Mouse (Mus musculus): ENCODE data around the gene Kif21a. TPM values are rescaled to one million over a fixed set of nuclear protein-coding genes. Genes with fewer than 3 reads are reported as not detected.

Kif21a gene
- polyA plus RNA-seq, 1 experiment from 2014 or later = 4.9 TPM

DNA sequence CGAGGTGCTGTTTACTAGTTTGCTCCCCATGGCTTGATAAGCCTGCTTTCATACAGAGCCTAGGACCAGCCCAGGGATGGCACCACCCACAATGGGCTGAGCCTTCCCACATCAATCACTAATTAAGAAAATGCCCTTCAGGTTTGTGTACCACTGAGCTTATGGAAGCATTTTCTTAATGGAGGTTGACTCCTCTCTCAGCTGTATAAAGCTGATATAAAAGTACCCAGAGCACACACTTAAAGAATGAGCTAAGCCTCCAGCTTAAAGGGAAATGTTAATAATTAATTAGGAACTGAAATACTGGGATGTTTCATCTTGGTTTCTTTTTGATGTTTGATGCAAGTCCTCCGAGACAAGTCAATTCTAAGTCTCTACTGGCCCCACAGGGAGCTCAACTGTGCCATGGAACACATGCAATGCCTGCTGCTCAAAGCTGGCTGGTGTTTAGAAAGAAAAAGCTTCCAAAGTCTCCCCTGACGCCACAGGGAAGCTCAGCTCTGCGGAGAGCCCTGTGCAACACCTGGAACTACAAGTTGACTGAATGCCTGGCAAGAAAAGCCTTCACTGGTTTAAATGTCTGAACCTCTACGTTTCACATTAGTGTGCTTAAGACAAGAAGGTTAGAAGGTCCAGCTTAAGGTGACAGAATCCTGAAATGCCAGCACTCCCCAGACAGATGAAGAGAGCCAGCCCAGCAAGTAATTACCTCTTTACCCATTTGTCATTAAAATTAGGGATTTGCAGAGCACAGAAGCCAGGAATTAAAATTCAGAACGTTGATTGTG is 36.8 kb downstream of the Kif21a start:
- 30% methylated on average over 6 of the region's 6 CpGs for WGBS
- no peak overlapping the region for H3K27ac ChIP-seq
- no peak overlapping the region for H3K4me3 ChIP-seq
- DNase-seq (ENCODE audit: low spot score) = no peak
- H3K4me1 ChIP-seq = peaks cover 4% of the 10 kb centered on the region
- no peaks in the 10 kb centered on the region for H3K27me3 ChIP-seq (ENCODE audit: insufficient read depth, poor library complexity, severe bottlenecking)
- no peaks in the 10 kb centered on the region for H3K9me3 ChIP-seq
- H3K36me3 ChIP-seq = no peaks in the 10 kb centered on the region

- Histone ChIP-seq H3K9me3 (no peaks in the 10 kb centered on the region), H3K4me3 (no peak overlapping the region), H3K36me3 (no peaks in the 10 kb centered on the region), H3K4me1 (no peaks in the 10 kb centered on the region), H3K27me3 (ENCODE audit: insufficient read depth, poor library complexity, severe bottlenecking) (no peaks in the 10 kb centered on the region), H3K27ac (no peak overlapping the region)
- DNase-seq (ENCODE audit: low spot score) = no peak
- whole genome bisulfite sequencing = 71% methylated on average over 4 of the region's 4 CpGs
These were observed 39.5 kb downstream of the Kif21a start for GRCm38 (mm10) chr15:91010218-91010617.

- Histone ChIP-seq H3K27me3 (ENCODE audit: insufficient read depth, poor library complexity, severe bottlenecking) (no peaks in the 10 kb centered on the region), H3K27ac (no peak overlapping the region), H3K4me3 (no peak overlapping the region), H3K4me1 (no peaks in the 10 kb centered on the region), H3K36me3 (no peaks in the 10 kb centered on the region), H3K9me3 (no peaks in the 10 kb centered on the region)
- DNase-seq (ENCODE audit: low spot score) = no peak
- WGBS = 82% methylated on average over 13 of the region's 13 CpGs
These were observed 42.5 kb downstream of the Kif21a start for GRCm38 (mm10) chr15:91007123-91007830.

- no peak overlapping the region for H3K4me3 ChIP-seq
- H3K4me1 ChIP-seq = 0 out of 2 replicates have a peak, but pooled peaks cover 7% of the 10 kb centered on the region
- H3K36me3 ChIP-seq = no peaks in the 10 kb centered on the region
- no peak for DNase-seq (ENCODE audit: low spot score)
- no peaks in the 10 kb centered on the region for H3K9me3 ChIP-seq
- H3K27me3 ChIP-seq (ENCODE audit: insufficient read depth, poor library complexity, severe bottlenecking) = no peaks in the 10 kb centered on the region
- WGBS = 93% methylated on average over 7 of the region's 7 CpGs
- no peak overlapping the region for H3K27ac ChIP-seq
These were observed 45.0 kb downstream of the Kif21a start for GRCm38 (mm10) chr15:91004726-91005125.

- no peak overlapping the region for H3K27ac ChIP-seq
- H3K9me3 ChIP-seq = no peaks in the 10 kb centered on the region
- 84% methylated on average over 10 of the region's 10 CpGs for WGBS
- 0 out of 2 replicates have a peak, but pooled peaks cover 7% of the 10 kb centered on the region for H3K4me1 ChIP-seq
- no peaks in the 10 kb centered on the region for H3K27me3 ChIP-seq (ENCODE audit: insufficient read depth, poor library complexity, severe bottlenecking)
- no peak for DNase-seq (ENCODE audit: low spot score)
- H3K4me3 ChIP-seq = no peak overlapping the region
- H3K36me3 ChIP-seq = no peaks in the 10 kb centered on the region
These were observed 48.6 kb downstream of the Kif21a start for GRCm38 (mm10) chr15:91001037-91001616.

DNA sequence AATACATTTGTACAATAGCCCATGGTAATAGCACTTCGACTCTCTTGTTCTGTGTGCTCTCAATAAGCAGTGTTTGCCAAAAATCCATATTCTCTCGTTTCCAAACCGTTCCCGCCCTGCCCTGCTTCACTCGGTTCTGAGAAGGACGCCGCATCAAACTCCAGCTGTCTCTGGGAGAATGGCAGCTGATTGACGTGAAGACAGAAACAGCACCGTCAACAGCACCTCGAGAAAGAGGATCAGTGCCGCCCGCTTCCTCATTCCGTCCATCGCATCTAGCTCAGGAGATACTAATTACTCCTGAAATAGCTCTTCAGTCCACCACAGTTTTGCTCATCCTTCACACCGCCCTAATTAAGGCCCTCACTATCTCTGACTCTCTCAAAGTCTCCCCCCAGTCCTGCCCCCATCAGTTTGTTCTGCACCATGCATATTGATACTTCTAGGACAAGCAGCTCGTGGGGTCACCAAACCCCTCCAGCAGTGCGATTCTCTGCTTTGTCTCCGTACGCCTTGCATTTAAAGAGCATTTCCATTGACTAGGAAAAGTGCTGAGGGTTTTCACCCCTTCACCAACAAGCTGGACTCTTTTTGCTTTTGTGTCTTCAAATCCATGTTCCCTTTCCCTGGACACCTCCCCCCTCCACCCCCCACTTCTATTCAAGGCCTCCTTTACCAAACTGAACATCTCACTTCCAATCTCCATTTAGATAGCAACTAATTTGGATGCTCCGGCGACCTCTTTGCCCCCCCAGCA is 49.3 kb downstream of the Kif21a start:
- Histone ChIP-seq H3K27me3 (ENCODE audit: insufficient read depth, poor library complexity, severe bottlenecking) (no peaks in the 10 kb centered on the region), H3K36me3 (no peaks in the 10 kb centered on the region), H3K9me3 (no peaks in the 10 kb centered on the region), H3K27ac (no peak overlapping the region), H3K4me1 (0 out of 2 replicates have a peak, but pooled peaks cover 7% of the 10 kb centered on the region), H3K4me3 (no peak overlapping the region)
- DNase-seq (ENCODE audit: low spot score) = no peak
- 72% methylated on average over 21 of the region's 21 CpGs for WGBS

DNA sequence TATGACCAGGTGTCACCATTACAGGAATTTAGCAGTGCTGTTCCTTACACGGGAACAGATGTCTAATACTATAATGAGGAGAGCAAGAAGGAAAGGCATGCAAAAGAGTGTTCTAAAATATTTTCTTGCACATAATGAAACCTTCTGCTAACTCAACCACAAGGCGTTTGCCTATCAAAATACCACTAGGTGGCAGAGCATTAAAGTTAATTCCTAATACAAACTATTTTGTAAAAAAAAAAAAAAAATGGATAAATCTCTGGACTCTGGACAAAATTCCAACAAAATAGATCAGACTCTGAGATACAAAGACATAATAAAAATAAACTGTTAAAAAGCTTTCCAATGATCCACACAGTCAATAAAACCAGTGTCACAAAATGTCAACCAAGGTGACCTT is 56.9 kb downstream of the Kif21a start:
- WGBS = 73% methylated on average over 2 of the region's 2 CpGs
- H3K27ac ChIP-seq = no peak overlapping the region
- H3K36me3 ChIP-seq = peaks cover 2% of the 10 kb centered on the region; the same call in 1 of the 2 replicates
- no peak overlapping the region for H3K4me3 ChIP-seq
- no peaks in the 10 kb centered on the region for H3K4me1 ChIP-seq
- H3K9me3 ChIP-seq = no peaks in the 10 kb centered on the region
- H3K27me3 ChIP-seq (ENCODE audit: insufficient read depth, poor library complexity, severe bottlenecking) = no peaks in the 10 kb centered on the region
- DNase-seq (ENCODE audit: low spot score) = no peak

GRCm38 (mm10) chr15:90992388-90992787 is 57.4 kb downstream of the Kif21a start:
- Histone ChIP-seq H3K27me3 (ENCODE audit: insufficient read depth, poor library complexity, severe bottlenecking) (no peaks in the 10 kb centered on the region), H3K4me3 (no peak overlapping the region), H3K36me3 (peaks cover 2% of the 10 kb centered on the region; the same call in 1 of the 2 replicates), H3K9me3 (no peaks in the 10 kb centered on the region), H3K4me1 (no peaks in the 10 kb centered on the region), H3K27ac (no peak overlapping the region)
- DNase-seq (ENCODE audit: low spot score) = no peak
- 70% methylated on average over 14 of the region's 14 CpGs for WGBS

GRCm38 (mm10) chr15:90991843-90992242 is 57.9 kb downstream of the Kif21a start:
- 89% methylated on average over 4 of the region's 4 CpGs for WGBS
- H3K4me3 ChIP-seq = no peak overlapping the region
- DNase-seq (ENCODE audit: low spot score) = no peak
- H3K27ac ChIP-seq = no peak overlapping the region
- no peaks in the 10 kb centered on the region for H3K27me3 ChIP-seq (ENCODE audit: insufficient read depth, poor library complexity, severe bottlenecking)
- H3K9me3 ChIP-seq = no peaks in the 10 kb centered on the region
- H3K4me1 ChIP-seq = no peaks in the 10 kb centered on the region
- peaks cover 2% of the 10 kb centered on the region; the same call in 1 of the 2 replicates for H3K36me3 ChIP-seq

DNA sequence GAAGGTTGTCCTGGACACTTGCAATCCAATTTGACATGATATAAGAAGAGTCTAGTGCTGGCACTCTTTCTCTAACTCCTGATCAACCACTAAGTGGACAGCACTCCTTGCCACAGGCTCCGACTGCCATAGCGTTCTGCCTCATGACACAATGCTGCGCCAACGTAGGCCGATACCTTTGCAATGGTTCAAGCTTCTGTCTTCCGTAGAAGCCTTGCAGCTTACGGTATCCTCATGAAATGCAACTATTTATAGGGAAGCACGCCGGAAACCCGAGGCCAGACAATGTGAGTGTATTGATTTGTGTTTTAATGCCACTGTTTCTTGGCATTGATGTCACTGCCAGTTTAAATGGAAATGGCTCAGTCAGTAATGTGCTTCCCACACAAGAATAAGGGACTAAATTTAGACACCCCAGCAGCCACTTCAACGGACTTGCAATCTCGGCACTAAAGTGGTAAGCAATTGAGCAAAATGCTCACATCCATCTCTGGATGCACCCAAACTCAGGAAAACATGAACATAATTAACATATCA is 62.0 kb downstream of the Kif21a start:
- 91% methylated on average over 12 of the region's 12 CpGs for WGBS

DNA sequence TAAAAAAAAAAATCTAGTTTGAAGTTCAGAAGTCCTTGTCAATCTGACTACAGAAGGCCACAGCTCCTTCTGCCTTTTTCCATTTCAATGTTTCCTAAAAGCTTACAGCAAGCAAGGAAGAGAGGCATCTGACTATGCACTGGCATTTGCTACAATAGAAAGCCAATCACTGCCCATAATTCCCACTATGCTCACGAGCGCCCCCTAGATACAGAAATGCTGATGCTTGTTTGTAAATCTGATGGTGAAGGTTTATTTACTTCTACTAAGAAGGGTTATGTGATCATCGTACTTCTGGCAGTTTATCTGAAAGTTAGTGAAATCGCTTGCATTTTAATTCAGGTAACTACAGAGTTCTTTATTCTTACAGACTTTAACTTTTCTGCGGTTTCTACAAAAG is 73.8 kb downstream of the Kif21a start:
- no peak for DNase-seq (ENCODE audit: low spot score)
- Histone ChIP-seq H3K4me3 (no peak overlapping the region), H3K4me1 (no peaks in the 10 kb centered on the region), H3K27ac (no peak overlapping the region), H3K36me3 (peaks cover 41% of the 10 kb centered on the region), H3K27me3 (ENCODE audit: insufficient read depth, poor library complexity, severe bottlenecking) (no peaks in the 10 kb centered on the region), H3K9me3 (no peaks in the 10 kb centered on the region)
- WGBS = 68% methylated on average over 5 of the region's 5 CpGs

More for the DNA sequence above, 62.0 kb downstream of the Kif21a start:
- no peak for DNase-seq (ENCODE audit: low spot score)
- no peaks in the 10 kb centered on the region for H3K27me3 ChIP-seq (ENCODE audit: insufficient read depth, poor library complexity, severe bottlenecking)
- H3K4me1 ChIP-seq = no peaks in the 10 kb centered on the region
- no peaks in the 10 kb centered on the region for H3K9me3 ChIP-seq
- H3K4me3 ChIP-seq = no peak overlapping the region
- no peaks in the 10 kb centered on the region for H3K36me3 ChIP-seq
- H3K27ac ChIP-seq = no peak overlapping the region

GRCm38 (mm10) chr15:90971914-90972767 is 77.6 kb downstream of the Kif21a start:
- Histone ChIP-seq H3K36me3 (peaks cover 35% of the 10 kb centered on the region), H3K9me3 (no peaks in the 10 kb centered on the region), H3K27me3 (ENCODE audit: insufficient read depth, poor library complexity, severe bottlenecking) (no peaks in the 10 kb centered on the region), H3K4me1 (no peaks in the 10 kb centered on the region), H3K4me3 (no peak overlapping the region), H3K27ac (no peak overlapping the region)
- WGBS = 78% methylated on average over 13 of the region's 13 CpGs
- DNase-seq (ENCODE audit: low spot score) = no peak

Data from heart, embryonic 10.5 days (tissue).